Mouse (Mus musculus) lung, embryonic 14.5 days (tissue): ENCODE measurements at regions not wholly inside any gene's neighbourhood (a gene's known extent, or its start where the extent isn't known, plus 50 kb on each side); places are given as distances from the start of the nearest gene placed in this dataset.

Source experiments
- ATAC-seq: fragments of 200-750 bp; cut with Nextera tagmentation; 2 replicates; pipeline ENCODE4 v1.8.0; 2017; ENCODE audit warnings: mild to moderate bottlenecking, moderate TSS enrichment, moderate library complexity; ENCODE audit not compliant: insufficient read depth
- DNase-seq: peaks from one replicate; pipeline ENCODE4 v3.0.0-alpha.2; 2015
- H3K27ac ChIP-seq: fragments of 300-500 bp; sonication (generic); 2 replicates; pipeline ENCODE4 v1.5.1; 2014; ENCODE audit warnings: low read depth, mild to moderate bottlenecking, moderate library complexity
- H3K27me3 ChIP-seq: fragments of 300-500 bp; sonication (generic); 2 replicates; pipeline ENCODE4 v1.6.1; 2014; ENCODE audit warnings: low read length, control low read depth; ENCODE audit not compliant: insufficient read depth
- H3K36me3 ChIP-seq: fragments of 300-500 bp; sonication (generic); 2 replicates; pipeline ENCODE4 v1.6.1; 2014; ENCODE audit warnings: control low read depth; ENCODE audit not compliant: insufficient read depth
- H3K4me1 ChIP-seq: fragments of 300-500 bp; sonication (generic); 2 replicates; pipeline ENCODE4 v1.6.1; 2014; ENCODE audit warnings: antibody characterized with exemption, control low read depth; ENCODE audit not compliant: insufficient read depth
- H3K4me2 ChIP-seq: fragments of 300-500 bp; sonication (generic); 2 replicates; pipeline ENCODE4 v1.6.1; 2014; ENCODE audit warnings: mild to moderate bottlenecking
- H3K4me3 ChIP-seq: fragments of 300-500 bp; sonication (generic); 2 replicates; pipeline ENCODE4 v1.5.1; 2014; ENCODE audit warnings: low read depth, low read length
- H3K9ac ChIP-seq: fragments of 300-500 bp; sonication (generic); 2 replicates; pipeline ENCODE4 v1.6.1; 2014
- H3K9me3 ChIP-seq: fragments of 300-500 bp; sonication (generic); 2 replicates; pipeline ENCODE4 v1.6.1; 2016; ENCODE audit warnings: low read depth, low read length, control low read depth
- CTCF ChIP-seq: IDR thresholded peaks from 2 replicates; pipeline ENCODE4 v1.5.1; 2016; ENCODE audit warnings: antibody characterized with exemption, low read depth
- WGBS: fragments of 180-500 bp; shearing (Covaris S2); extraction: QIAGEN DNeasy Blood & Tissue Kit; methylation state at CpG from one replicate; pipeline ENCODE4 v1.1.7; 2014; 5-methylcytosine and 5-hydroxymethylcytosine counted together

DNA sequence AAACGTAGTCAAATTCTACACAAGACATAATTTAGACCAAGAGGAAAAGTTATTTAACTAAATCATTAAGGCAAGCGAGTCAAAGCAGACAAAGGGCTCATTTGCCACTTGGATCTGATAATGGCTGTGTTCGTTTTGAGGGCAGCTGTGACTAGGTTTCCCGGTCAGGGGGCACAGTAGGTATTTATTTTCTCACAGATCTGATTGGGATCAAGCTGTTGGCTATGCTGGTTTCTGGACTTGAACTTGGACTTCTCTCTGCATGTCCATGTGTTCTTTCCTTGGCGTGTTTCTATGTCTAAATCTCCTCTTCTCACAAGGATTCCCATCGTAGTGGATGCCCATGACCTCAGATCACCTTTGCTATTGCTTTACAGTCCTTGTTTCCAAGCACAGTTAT is 590.8 kb downstream of the Ptprc start:
- Histone ChIP-seq H3K9ac (no peak overlapping the region), H3K4me2 (no peak overlapping the region), H3K4me3 (no peak overlapping the region), H3K27ac (no peak overlapping the region), H3K9me3 (no peaks in the 10 kb centered on the region), H3K27me3 (no peaks in the 10 kb centered on the region), H3K36me3 (no peaks in the 10 kb centered on the region), H3K4me1 (no peaks in the 10 kb centered on the region)
- TF ChIP-seq CTCF = no peak
- DNase-seq = no peak
- 70% methylated on average over 6 of the region's 6 CpGs for WGBS
- ATAC-seq = no peak

DNA sequence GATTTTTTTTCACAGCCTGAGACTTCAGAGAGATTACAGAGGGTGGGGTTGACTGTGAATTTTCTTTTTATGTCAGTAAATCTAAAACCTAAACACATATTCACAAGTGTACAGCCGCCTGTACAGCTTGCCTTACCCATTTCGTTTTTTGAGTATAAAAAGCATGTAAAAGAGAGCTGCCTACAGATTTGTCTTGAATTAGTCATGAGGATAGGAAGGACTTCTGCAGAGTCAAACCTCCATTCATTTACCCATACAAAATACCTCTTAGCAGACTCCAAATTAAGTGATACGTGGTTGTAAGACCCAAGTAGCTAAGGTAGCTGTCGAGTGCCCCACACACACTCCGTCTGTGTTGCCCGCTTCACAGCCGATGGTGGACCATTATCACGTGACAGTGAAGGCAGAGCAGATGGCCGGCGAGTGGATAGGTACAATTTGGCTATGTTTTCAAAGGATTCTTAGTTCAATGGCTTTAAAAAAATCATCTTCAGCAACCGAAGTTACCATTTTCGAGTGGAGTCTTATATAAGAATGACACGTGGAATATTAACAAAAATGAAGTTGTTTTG is 591.3 kb downstream of the Ptprc start:
- H3K27me3 ChIP-seq = no peaks in the 10 kb centered on the region
- no peak overlapping the region for H3K4me2 ChIP-seq
- WGBS = 80% methylated on average over 13 of the region's 13 CpGs
- H3K4me3 ChIP-seq = no peak overlapping the region
- no peaks in the 10 kb centered on the region for H3K9me3 ChIP-seq
- no peak overlapping the region for H3K27ac ChIP-seq
- ATAC-seq = no peak
- no peaks in the 10 kb centered on the region for H3K36me3 ChIP-seq
- DNase-seq = no peak
- H3K9ac ChIP-seq = no peak overlapping the region
- TF ChIP-seq CTCF = no peak
- no peaks in the 10 kb centered on the region for H3K4me1 ChIP-seq

DNA sequence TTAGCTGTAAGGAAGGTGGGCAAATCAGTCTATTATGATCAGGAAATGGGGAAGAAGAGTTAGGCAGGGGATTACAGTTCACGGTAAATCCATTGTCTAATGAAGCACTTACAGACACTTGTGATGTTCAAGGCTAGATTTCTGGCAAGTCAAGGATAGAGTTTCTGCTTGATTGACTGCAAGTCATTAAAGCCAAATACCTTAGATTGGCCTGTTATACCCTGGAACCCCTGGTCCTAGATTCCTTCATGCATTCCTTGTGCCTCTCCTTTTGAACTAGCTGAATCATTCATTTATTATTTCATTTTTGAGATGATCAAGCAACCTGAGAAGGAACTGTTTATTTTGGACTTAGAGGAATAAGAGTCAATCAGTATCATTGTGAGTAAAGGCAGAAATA is 597.9 kb downstream of the Ptprc start:
- H3K4me3 ChIP-seq = no peak overlapping the region
- DNase-seq = no peak
- no peaks in the 10 kb centered on the region for H3K9me3 ChIP-seq
- H3K9ac ChIP-seq = no peak overlapping the region
- no peak for ATAC-seq
- no peaks in the 10 kb centered on the region for H3K27me3 ChIP-seq
- no peak overlapping the region for H3K27ac ChIP-seq
- no peak for TF ChIP-seq CTCF
- H3K4me1 ChIP-seq = no peaks in the 10 kb centered on the region
- no peak overlapping the region for H3K4me2 ChIP-seq
- WGBS = 63% methylated on average over 1 of the region's 1 CpGs
- no peaks in the 10 kb centered on the region for H3K36me3 ChIP-seq

DNA sequence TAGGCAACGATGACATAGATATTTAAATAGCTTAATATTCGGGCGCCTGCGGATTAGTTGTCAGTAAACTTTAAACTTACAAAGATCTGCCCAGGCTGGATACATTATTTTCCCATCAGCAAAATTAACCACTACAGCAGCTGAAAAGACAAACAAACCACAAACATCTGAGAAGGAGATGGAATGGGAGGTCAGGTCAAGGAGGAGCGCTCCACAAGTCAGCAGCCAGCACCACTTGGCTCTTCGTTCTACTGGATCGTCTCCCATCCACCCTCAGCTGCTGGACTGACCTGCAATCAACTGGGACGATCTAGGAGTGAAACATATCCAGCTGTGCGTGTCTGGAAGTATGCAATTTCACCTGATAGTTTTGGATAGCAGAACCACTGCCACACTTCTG is 599.3 kb downstream of the Ptprc start:
- Histone ChIP-seq H3K4me3 (no peak overlapping the region), H3K27ac (0 out of 2 replicates have a peak overlapping the region, but pooled peaks have one; percentile 18), H3K4me1 (0 out of 2 replicates have a peak, but pooled peaks cover 2% of the 10 kb centered on the region), H3K36me3 (no peaks in the 10 kb centered on the region), H3K9ac (no peak overlapping the region), H3K9me3 (no peaks in the 10 kb centered on the region), H3K27me3 (no peaks in the 10 kb centered on the region), H3K4me2 (no peak overlapping the region)
- peak; percentile 50 for DNase-seq
- TF ChIP-seq CTCF = no peak
- no peak for ATAC-seq
- 61% methylated on average over 9 of the region's 9 CpGs for WGBS

DNA sequence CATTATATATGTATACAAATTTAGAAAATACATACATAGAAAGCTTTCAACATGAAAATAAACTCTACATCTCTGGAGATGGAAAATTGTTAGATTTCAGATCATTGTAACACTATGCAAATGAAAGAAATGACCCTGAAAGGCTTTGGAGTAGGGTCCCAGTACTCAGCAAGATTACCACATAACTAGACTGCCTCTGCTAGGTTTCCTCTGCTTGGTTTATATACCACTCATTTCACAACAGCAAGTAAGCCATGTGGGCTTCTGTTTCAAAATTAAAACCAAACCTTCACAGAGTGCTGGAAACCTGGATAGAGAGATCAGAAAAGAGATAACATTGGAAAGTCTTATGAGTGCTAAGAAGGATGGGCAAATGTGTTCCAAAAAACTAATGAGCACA is 600.1 kb downstream of the Ptprc start:
- Histone ChIP-seq H3K4me2 (no peak overlapping the region), H3K4me3 (no peak overlapping the region), H3K9me3 (no peaks in the 10 kb centered on the region), H3K9ac (no peak overlapping the region), H3K27me3 (no peaks in the 10 kb centered on the region), H3K36me3 (no peaks in the 10 kb centered on the region), H3K4me1 (peaks cover 5% of the 10 kb centered on the region; the same call in 1 of the 2 replicates), H3K27ac (no peak overlapping the region)
- DNase-seq (no peak), ATAC-seq (no peak)
- TF ChIP-seq CTCF = no peak

DNA sequence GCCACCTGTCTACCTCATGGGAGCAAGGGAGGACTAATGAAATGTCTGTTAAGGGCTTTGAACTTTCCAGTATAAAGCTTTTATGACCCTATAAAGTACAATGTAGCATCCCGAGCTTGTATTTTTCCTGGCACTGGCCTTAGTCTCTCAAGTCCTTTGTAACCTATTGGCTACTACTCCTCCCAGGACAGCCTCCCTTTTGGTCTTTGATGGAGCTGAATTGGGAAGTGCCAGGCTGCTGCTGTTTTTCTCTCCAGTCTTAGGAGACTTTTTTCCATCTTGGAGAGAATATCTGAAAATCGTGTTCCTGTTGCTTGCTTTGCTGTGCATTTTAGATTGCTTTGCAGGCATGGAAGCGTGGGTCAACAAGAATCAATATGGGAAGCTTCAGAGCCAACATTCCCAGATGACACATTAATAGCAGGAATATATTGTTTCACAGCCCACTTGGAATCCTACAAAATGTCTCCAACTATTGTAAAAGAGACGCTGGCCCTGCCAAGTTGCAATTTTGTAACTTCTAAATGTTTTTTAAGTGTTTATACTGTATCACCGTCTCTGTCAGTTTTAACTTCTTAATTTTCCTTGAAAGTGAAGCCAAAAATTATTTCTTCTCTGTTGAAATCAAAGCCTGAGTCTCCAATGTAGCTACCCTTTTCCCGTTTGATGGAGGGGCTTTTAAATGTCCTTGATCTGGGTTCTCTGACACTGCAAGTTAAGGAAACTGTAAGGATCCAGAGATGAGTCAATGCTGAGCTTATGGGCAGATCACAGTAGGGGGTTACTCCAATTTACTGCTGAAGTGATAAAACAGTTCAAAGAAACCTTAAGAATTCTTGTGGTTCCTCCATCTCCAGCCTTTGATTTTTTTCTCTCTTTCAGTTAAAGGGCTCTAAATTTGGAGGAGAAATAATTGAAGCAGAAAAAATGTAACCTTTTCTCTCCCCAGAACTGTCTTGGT is 603.3 kb downstream of the Ptprc start:
- Histone ChIP-seq H3K4me3 (no peak overlapping the region), H3K27ac (peak overlapping the region; percentile 58), H3K4me2 (no peak overlapping the region), H3K27me3 (no peaks in the 10 kb centered on the region), H3K4me1 (peaks cover 15% of the 10 kb centered on the region), H3K36me3 (no peaks in the 10 kb centered on the region), H3K9ac (no peak overlapping the region), H3K9me3 (no peaks in the 10 kb centered on the region)
- ATAC-seq (peak; percentile 71), DNase-seq (peak; percentile 90)
- 43% methylated on average over 6 of the region's 6 CpGs for WGBS
- no peak for TF ChIP-seq CTCF

DNA sequence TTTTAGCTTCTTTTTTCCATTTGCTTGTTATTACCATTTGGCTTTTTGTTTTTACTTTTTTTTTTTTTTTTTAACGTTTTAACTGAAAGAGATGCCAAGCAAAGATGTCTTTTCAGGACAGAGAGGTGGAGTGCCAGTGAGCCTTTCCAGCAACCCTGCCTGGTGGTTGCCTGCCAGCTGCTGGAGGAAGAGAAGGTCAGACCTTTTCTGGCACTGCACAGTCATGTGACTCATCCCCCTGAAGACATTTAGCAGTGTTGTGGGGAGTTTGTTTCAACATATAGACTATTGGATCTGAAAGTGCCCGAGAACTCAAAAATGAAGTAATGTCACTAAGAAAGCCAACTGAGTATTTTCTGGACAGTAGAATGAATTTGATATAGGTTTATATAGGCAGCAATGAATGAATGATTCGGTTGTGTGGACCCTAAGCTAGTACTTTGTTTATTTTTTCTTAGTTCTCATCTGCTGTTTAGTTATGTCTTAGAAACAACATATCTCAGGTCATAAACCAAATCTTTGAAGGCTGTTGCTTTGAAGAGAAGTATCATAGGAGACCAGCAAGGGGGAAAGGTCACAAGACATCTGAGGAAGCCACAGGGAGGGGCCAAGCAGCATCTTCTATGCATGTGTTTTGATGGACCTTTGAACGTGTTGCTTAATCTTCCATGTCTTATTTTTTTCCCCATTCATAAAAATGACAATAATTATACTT is 604.2 kb downstream of the Ptprc start:
- 61% methylated on average over 4 of the region's 4 CpGs for WGBS
- Histone ChIP-seq H3K4me3 (no peak overlapping the region), H3K9ac (no peak overlapping the region), H3K9me3 (no peaks in the 10 kb centered on the region), H3K4me2 (no peak overlapping the region), H3K27ac (peak overlapping the region; percentile 58), H3K36me3 (no peaks in the 10 kb centered on the region), H3K4me1 (peaks cover 15% of the 10 kb centered on the region), H3K27me3 (no peaks in the 10 kb centered on the region)
- DNase-seq = no peak
- no peak for TF ChIP-seq CTCF
- no peak for ATAC-seq
